Mouse (Mus musculus) forebrain, embryonic 12.5 days (tissue): Measurements from ENCODE around the gene Ctnnbl1. TPM values are rescaled to one million over a fixed set of nuclear protein-coding genes. Genes with fewer than 3 reads are reported as not detected.

Experiments used
- ATAC-seq: fragments of 200-750 bp; cut with Nextera tagmentation; 2 replicates; pipeline ENCODE4 v1.8.0; 2017; ENCODE audit warnings: moderate TSS enrichment; ENCODE audit not compliant: low FRiP score
- H3K27ac ChIP-seq: fragments of 300-500 bp; sonication (generic); 2 replicates; pipeline ENCODE4 v1.5.1; 2016; ENCODE audit warnings: mild to moderate bottlenecking
- H3K27me3 ChIP-seq: fragments of 300-500 bp; sonication (generic); 2 replicates; pipeline ENCODE4 v1.6.1; 2016; ENCODE audit warnings: mild to moderate bottlenecking
- H3K36me3 ChIP-seq: fragments of 300-500 bp; sonication (generic); replicated peaks from 2 replicates; pipeline ENCODE4 v1.6.1; 2016; ENCODE audit warnings: mild to moderate bottlenecking
- H3K4me1 ChIP-seq: fragments of 300-500 bp; sonication (generic); 2 replicates; pipeline ENCODE4 v1.6.1; 2016
- H3K4me2 ChIP-seq: fragments of 300-500 bp; sonication (generic); 2 replicates; pipeline ENCODE4 v1.6.1; 2016; ENCODE audit warnings: mild to moderate bottlenecking, moderate library complexity
- H3K4me3 ChIP-seq: fragments of 300-500 bp; sonication (generic); replicated peaks from 2 replicates; pipeline ENCODE4 v1.5.1; 2016; ENCODE audit warnings: mild to moderate bottlenecking
- H3K9ac ChIP-seq: fragments of 300-500 bp; sonication (generic); 2 replicates; pipeline ENCODE4 v1.6.1; 2016; ENCODE audit warnings: mild to moderate bottlenecking
- H3K9me3 ChIP-seq: fragments of 300-500 bp; sonication (generic); 2 replicates; pipeline ENCODE4 v1.6.1; 2016
- WGBS: fragments of 180-500 bp; shearing (Covaris S2); methylation state at CpG from one replicate; pipeline ENCODE4 v1.1.7; 2016; 5-methylcytosine and 5-hydroxymethylcytosine counted together
- polyA plus RNA-seq: library from polyadenylated mRNA; unstranded; fragments of >200 nt; fragmentation: Nextera tagmentation; extraction: Ambion mirVana; gene quantifications from 2 replicates; pipeline ENCODE4 v1.2.1, GENCODE M21; 2016

Gene Ctnnbl1
- polyA plus RNA-seq, 1 experiment from 2014 or later = 100 TPM

DNA sequence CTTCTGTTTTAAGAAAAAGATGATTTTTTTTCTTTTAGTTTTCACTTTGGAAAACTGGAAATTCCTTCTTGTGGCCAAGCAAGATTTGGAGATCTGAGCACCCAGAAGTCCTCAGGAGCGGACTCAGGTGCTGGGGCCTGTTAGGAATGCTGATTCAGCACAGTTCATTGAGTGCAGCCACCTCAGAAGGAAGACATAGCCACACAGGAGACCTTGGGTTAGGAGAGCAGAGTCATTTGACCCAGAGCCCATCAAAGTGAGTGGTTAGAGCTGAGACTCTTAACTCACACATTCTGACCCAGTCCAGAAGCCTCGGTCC, 77.7 kb downstream of the Ctnnbl1 start:
- Histone ChIP-seq H3K27me3 (no peaks in the 10 kb centered on the region), H3K4me2 (no peak overlapping the region), H3K36me3 (peaks cover 48% of the 10 kb centered on the region), H3K27ac (0 out of 2 replicates have a peak overlapping the region, but pooled peaks have one; percentile 26), H3K4me3 (no peak overlapping the region), H3K4me1 (no peaks in the 10 kb centered on the region; the same call in 1 of the 2 replicates), H3K9me3 (no peaks in the 10 kb centered on the region), H3K9ac (no peak overlapping the region)
- no peak for ATAC-seq
- 86% methylated on average over 2 of the region's 2 CpGs for WGBS

GRCm38 (mm10) chr2:157817672-157818071, 80.5 kb downstream of the Ctnnbl1 start:
- 78% methylated on average over 9 of the region's 9 CpGs for WGBS
- Histone ChIP-seq H3K27ac (no peak overlapping the region), H3K9ac (no peak overlapping the region), H3K36me3 (peaks cover 33% of the 10 kb centered on the region), H3K4me3 (no peak overlapping the region), H3K4me1 (peaks cover 10% of the 10 kb centered on the region; the same call in 1 of the 2 replicates), H3K4me2 (no peak overlapping the region), H3K9me3 (no peaks in the 10 kb centered on the region), H3K27me3 (no peaks in the 10 kb centered on the region)
- ATAC-seq = no peak

- no peak overlapping the region for H3K9ac ChIP-seq
- no peaks in the 10 kb centered on the region for H3K9me3 ChIP-seq
- H3K27ac ChIP-seq = no peak overlapping the region
- ATAC-seq = no peak
- no peaks in the 10 kb centered on the region for H3K27me3 ChIP-seq
- no peak overlapping the region for H3K4me2 ChIP-seq
- 85% methylated on average over 15 of the region's 15 CpGs for WGBS
- H3K4me3 ChIP-seq = no peak overlapping the region
- H3K4me1 ChIP-seq = peaks cover 10% of the 10 kb centered on the region; the same call in 1 of the 2 replicates
- peaks cover 25% of the 10 kb centered on the region for H3K36me3 ChIP-seq
Measured at GRCm38 (mm10) chr2:157818576-157819320, 81.5 kb downstream of the Ctnnbl1 start.

DNA sequence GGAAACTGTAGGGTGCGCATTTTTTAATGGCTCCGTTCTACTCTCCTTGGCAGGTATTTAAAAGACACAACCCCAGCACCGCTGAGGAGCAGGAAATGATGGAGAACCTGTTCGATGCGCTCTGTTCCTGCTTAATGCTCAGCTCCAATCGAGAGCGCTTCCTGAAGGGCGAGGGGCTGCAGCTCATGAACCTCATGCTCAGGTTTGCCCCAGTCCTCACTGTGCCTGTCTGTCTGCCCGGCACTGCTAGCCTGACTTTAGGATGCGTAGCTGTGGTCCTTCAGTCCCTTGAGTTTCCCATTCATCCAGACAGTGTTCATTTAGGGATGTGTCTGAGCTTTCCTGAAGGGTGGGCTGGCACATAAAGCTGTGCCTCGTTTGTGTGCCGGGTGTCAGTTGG, 82.2 kb downstream of the Ctnnbl1 start:
- Histone ChIP-seq H3K4me2 (no peak overlapping the region), H3K36me3 (peaks cover 30% of the 10 kb centered on the region), H3K4me1 (peaks cover 10% of the 10 kb centered on the region; the same call in 1 of the 2 replicates), H3K27me3 (no peaks in the 10 kb centered on the region), H3K9me3 (no peaks in the 10 kb centered on the region), H3K4me3 (no peak overlapping the region), H3K9ac (no peak overlapping the region), H3K27ac (no peak overlapping the region)
- ATAC-seq = no peak
- WGBS = 92% methylated on average over 12 of the region's 12 CpGs

DNA sequence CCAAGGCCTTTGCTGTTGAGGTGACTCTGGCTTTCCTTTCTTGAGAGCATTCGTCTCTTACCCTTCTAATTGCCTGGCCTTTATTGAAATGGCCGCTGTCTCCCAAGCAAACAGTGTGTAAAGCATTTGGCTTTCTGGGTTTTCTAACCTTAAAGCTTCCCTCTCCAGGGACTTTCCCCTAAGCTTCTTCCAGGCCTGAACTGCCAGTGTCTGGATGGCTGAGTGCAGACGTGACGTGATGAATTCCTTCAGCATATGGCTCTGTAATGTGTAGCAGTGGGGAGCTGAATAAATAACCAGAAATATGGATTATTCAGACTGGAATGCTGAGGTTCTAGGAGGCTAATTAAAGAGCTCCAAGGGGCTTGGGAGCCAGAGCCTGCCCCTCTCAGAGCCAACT, 84.1 kb downstream of the Ctnnbl1 start:
- Histone ChIP-seq H3K4me2 (no peak overlapping the region), H3K9me3 (no peaks in the 10 kb centered on the region), H3K36me3 (peaks cover 35% of the 10 kb centered on the region), H3K9ac (no peak overlapping the region), H3K4me1 (peaks cover 10% of the 10 kb centered on the region; the same call in 1 of the 2 replicates), H3K4me3 (no peak overlapping the region), H3K27ac (peak overlapping the region; percentile 51; the same call in 1 of the 2 replicates), H3K27me3 (no peaks in the 10 kb centered on the region)
- WGBS = 32% methylated on average over 4 of the region's 4 CpGs
- ATAC-seq = peak; percentile 20; the same call in 1 of the 2 replicates

GRCm38 (mm10) chr2:157823456-157823855, 86.3 kb downstream of the Ctnnbl1 start:
- 85% methylated on average over 3 of the region's 3 CpGs for WGBS
- H3K4me1 ChIP-seq = peaks cover 10% of the 10 kb centered on the region; the same call in 1 of the 2 replicates

DNA sequence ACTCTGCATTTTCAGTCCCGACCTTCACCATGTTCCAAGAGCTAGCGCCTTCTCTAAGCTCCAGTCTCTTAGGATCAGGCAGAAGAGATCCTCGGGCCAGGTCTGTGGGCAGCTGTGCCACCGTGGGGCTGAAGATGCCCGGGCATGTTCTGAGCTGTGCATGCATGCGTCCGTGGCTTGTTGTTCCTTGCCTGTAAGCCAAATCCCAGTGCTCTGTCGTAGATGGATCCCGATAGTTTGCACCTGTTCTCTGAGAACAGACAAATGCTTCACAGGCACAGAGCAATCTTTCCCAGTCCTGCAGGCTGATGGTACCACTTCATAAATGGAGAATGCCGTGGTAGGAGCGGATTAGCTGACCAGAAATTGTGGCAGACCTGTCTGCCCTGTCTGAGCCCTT, 87.0 kb downstream of the Ctnnbl1 start:
- no peak overlapping the region for H3K4me2 ChIP-seq
- no peaks in the 10 kb centered on the region for H3K27me3 ChIP-seq
- peaks cover 10% of the 10 kb centered on the region; the same call in 1 of the 2 replicates for H3K4me1 ChIP-seq
- no peak overlapping the region for H3K27ac ChIP-seq
- no peak overlapping the region for H3K9ac ChIP-seq
- WGBS = 96% methylated on average over 11 of the region's 11 CpGs
- no peaks in the 10 kb centered on the region for H3K9me3 ChIP-seq
- H3K4me3 ChIP-seq = no peak overlapping the region
- peaks cover 26% of the 10 kb centered on the region for H3K36me3 ChIP-seq
- ATAC-seq = no peak

More at GRCm38 (mm10) chr2:157823456-157823855, 86.3 kb downstream of the Ctnnbl1 start:
- Histone ChIP-seq H3K36me3 (peaks cover 32% of the 10 kb centered on the region), H3K9ac (no peak overlapping the region), H3K4me2 (no peak overlapping the region), H3K4me3 (no peak overlapping the region), H3K9me3 (no peaks in the 10 kb centered on the region), H3K27ac (no peak overlapping the region), H3K27me3 (no peaks in the 10 kb centered on the region)
- ATAC-seq = no peak

DNA sequence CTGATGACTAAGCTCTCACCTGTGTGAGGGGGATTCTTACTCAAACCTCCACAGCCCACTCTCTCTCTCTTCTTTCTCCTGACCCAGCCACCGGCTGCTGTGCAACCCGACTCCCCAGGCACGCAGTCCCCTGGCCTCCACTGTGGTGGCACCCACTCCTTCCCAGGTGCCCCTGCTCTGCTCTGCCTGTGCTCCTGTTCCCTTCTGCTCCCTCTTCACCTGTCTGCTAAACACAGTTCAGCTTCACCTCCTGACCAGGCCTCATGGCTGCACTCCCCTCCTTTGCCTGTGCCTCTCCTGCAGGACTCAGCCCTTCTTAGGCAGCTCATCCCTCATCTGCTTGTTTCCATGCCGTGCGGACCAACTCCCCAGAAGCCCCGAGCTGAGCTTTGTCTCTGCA, 92.9 kb downstream of the Ctnnbl1 start:
- Histone ChIP-seq H3K4me1 (no peaks in the 10 kb centered on the region), H3K9me3 (no peaks in the 10 kb centered on the region), H3K27ac (no peak overlapping the region), H3K9ac (no peak overlapping the region), H3K27me3 (no peaks in the 10 kb centered on the region), H3K4me2 (no peak overlapping the region), H3K36me3 (peaks cover 4% of the 10 kb centered on the region; the same call in 1 of the 2 replicates), H3K4me3 (no peak overlapping the region)
- no peak for ATAC-seq
- WGBS = 87% methylated on average over 6 of the region's 6 CpGs

- Histone ChIP-seq H3K4me1 (no peaks in the 10 kb centered on the region), H3K27ac (no peak overlapping the region), H3K9ac (no peak overlapping the region), H3K27me3 (no peaks in the 10 kb centered on the region), H3K4me3 (no peak overlapping the region), H3K36me3 (peaks cover 4% of the 10 kb centered on the region; the same call in 1 of the 2 replicates), H3K4me2 (no peak overlapping the region), H3K9me3 (no peaks in the 10 kb centered on the region)
- no peak for ATAC-seq
- 87% methylated on average over 10 of the region's 10 CpGs for WGBS
Measured at GRCm38 (mm10) chr2:157830620-157831354, 93.6 kb downstream of the Ctnnbl1 start.

DNA sequence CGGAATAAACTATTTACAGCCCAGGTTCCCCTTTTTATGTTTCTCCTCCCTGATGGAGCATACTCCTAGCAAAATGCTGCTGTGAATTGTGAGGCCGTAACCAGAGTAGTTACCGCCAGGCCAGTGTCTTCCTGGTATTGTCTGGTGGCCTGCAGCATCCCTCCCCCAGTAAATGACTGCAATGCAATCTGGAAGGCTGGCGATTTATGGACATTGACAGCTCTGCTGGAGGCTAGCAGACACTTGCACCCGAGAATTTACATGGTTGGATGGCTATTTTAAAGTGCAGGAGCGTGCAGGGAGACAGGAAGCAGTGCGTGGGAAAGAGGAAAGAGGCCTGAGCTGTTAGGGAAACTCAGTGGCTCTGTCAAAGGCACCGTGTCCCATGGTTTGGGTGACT, 99.8 kb downstream of the Ctnnbl1 start:
- Histone ChIP-seq H3K4me2 (no peak overlapping the region), H3K36me3 (peaks cover 27% of the 10 kb centered on the region; the same call in 1 of the 2 replicates), H3K27ac (0 out of 2 replicates have a peak overlapping the region, but pooled peaks have one; percentile 39), H3K4me1 (peaks cover 20% of the 10 kb centered on the region), H3K9ac (no peak overlapping the region), H3K27me3 (no peaks in the 10 kb centered on the region), H3K9me3 (no peaks in the 10 kb centered on the region), H3K4me3 (no peak overlapping the region)
- WGBS = 85% methylated on average over 8 of the region's 8 CpGs
- ATAC-seq = 0 out of 2 replicates have a peak, but pooled peaks have one; percentile 36

GRCm38 (mm10) chr2:157838206-157838923, 101.2 kb downstream of the Ctnnbl1 start:
- 94% methylated on average over 13 of the region's 13 CpGs for WGBS
- Histone ChIP-seq H3K4me3 (no peak overlapping the region), H3K9me3 (no peaks in the 10 kb centered on the region), H3K4me1 (peaks cover 20% of the 10 kb centered on the region), H3K36me3 (peaks cover 27% of the 10 kb centered on the region; the same call in 1 of the 2 replicates), H3K9ac (no peak overlapping the region), H3K4me2 (no peak overlapping the region), H3K27me3 (no peaks in the 10 kb centered on the region), H3K27ac (peak overlapping the region; percentile 13; the same call in 1 of the 2 replicates)
- no peak for ATAC-seq

- Histone ChIP-seq H3K4me2 (no peak overlapping the region), H3K4me3 (no peak overlapping the region), H3K9ac (no peak overlapping the region), H3K4me1 (peaks cover 20% of the 10 kb centered on the region), H3K27me3 (no peaks in the 10 kb centered on the region), H3K27ac (peak overlapping the region; percentile 16; the same call in 1 of the 2 replicates), H3K9me3 (no peaks in the 10 kb centered on the region), H3K36me3 (peaks cover 27% of the 10 kb centered on the region; the same call in 1 of the 2 replicates)
- ATAC-seq = no peak
Measured at GRCm38 (mm10) chr2:157840641-157841078, 103.5 kb downstream of the Ctnnbl1 start.
